Mouse (Mus musculus) fibroblast of lung, adult 2 months (primary cell): Measurements from ENCODE around the gene Fahd2a.

Source experiments
- DNase-seq: peaks from one replicate; pipeline ENCODE4 v3.0.0-alpha.2; 2011; ENCODE audit warnings: low read depth

The Fahd2a gene

DNA sequence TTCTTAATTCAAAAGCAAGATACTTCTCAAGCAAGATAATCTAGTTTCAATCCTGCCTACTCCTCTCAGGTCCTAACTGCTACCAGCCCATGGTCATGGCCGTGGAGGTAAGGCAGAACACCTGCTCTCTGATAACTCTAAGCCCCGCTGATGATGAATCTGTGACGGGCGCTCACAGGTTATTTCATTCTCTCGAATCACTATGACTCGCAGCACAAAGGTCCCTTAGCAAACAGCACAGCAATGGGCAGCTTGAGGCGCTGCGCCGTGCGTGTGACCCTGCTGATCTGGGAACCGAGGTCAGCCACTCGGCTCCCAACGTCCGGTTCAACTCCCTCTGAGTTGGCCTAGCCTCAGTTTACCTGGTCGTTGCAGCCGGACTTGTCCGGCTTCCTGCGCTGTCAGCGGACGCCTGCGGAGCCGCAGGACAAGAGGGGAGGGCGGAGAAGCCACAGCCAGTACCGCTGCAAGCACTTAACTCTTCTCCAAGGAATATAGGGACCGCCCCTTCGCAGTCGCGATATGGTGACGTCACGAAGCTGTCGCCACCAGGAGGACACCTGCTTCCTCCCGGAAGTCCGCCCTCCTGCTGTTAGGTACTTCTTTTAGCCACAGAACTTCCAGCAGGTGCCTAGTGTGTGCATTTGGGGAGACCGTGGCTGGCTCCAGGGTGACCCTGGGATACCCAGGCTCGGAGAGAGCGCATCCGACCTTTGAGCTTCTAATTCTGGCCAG lies at the start of gene Fahd2a:
TSS of gene Fahd2a (minus strand) at position 511 of the 735 bp plus-strand sequence.
- DNase-seq, result peak; percentile 58

DNA sequence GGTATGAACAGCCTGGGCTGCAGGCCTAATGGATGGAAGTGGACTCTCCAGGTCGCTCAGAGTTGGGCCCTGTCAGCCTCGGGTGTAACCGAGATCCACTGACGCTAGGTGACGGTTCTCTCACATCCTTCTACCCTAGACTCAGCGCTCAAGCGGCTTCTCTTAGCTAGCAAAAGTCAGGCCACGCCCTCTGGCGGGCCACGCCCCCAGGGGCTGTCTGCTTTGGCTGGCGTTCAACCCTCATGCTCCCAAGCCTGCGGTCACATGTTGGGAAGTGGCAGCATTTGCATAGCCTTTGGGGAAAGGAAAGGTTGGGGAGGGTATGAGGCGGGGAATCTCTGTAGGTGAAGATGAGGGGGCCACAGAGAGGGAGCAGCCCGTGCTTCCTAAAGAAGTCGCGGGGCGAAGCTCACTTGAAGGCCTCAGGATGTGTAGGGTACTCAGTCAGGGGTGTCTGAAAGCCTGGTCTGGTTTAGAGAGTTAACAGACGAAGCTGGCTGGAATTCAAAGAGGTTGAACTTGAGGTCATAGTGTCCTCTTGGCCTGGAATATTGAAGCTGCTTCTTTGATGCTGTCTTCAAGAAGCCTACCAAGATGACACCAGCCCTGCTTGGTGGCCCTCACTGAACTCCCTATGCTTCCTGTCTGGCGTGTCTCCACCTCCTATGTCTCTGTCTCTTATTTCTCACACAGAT lies 40.3 kb upstream of the Fahd2a start:
- DNase-seq, result no peak

DNA sequence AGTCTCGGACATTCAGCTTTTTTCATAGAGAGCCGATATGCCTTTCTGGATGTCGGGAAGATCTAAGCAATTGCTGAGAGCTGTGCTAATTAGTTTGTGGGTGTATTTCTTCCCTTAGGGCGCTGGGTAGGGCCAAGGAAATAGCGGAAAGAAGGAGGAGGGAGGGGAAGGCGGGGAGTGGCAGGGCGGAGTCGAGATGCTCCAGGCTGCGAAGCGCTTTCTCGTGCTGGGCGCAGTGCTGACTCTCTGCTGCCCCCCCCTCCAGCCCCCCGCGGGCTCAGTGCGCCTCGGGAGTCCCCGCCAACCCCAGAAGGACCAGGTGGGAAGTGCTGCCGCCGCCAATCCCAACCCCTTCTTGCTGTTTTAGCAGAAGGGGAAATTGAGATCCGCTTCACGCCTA lies 38.6 kb upstream of the Fahd2a start:
- DNase-seq, result no peak

DNA sequence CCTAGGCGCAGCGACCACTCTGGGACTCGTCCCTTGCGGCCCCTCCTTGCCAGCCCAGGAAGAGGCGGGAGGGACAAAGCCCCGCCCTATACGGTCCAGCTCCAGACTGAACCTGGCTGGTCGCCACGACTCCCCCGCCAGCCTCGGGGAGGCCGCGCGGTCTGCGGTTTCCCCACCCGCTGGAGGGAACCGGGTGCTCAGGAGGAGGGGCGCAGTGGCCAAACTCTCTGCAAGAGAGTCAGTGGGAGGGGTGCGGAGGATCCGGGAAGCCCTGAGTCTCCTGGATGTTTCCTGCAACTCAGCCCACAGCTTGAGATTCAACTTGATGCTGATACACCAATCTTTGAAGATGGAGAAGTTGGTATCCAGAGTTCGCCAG lies 38.2 kb upstream of the Fahd2a start:
- peak; percentile 29 for DNase-seq

DNA sequence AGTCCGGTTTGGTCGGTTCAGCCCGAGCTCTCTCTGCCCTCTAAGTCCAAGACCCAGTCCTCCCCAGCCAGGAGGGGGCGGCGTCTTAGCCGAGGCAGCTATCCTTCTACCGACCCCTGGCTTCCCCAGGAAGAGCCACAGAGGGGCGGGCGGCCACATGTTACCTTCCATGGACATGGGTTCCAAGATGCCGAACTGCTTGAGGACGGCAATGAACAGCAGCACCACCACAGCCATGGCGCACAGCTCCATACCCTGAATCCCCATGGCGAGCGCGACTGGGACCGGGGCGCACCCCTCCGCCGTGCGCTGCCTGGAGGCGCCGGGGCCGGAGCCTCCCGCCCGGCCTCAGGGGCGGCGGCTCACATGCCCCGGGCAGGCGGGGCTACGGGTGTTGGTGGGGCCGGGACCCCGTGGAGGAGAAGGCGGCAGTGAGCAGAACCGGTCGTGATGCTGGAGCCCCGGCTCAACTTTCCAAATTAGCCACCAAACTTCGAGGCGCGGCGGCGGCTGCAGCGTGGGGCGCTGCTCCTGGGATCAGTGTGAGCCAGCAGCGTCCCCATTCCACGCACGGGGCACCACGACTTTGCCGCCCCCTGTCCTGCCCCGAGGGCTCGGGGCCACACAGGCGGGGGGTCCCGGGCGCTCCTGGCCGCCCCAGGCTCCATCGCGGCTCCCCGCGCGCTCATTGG lies 37.6 kb upstream of the Fahd2a start:
- no peak for DNase-seq

DNA sequence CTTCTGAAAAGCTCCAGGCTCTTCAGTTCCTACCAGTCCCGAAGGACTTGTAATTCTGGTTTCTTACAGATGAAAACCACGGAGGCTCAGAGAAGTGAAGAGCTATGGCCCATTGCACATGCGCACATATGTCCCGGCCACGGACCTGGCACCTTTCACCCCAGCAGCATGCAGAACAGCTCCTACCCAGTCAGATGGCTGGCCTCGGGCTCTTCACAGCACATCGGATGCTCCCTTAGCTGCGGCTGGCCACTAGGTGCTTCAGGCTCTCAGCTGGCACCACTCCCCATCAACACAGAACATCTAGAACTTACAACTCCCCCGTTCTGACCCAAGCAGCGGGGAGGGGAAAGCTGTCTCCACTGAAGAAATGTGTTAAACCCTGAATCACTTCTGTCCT lies 35.4 kb upstream of the Fahd2a start:
- DNase-seq, result no peak

DNA sequence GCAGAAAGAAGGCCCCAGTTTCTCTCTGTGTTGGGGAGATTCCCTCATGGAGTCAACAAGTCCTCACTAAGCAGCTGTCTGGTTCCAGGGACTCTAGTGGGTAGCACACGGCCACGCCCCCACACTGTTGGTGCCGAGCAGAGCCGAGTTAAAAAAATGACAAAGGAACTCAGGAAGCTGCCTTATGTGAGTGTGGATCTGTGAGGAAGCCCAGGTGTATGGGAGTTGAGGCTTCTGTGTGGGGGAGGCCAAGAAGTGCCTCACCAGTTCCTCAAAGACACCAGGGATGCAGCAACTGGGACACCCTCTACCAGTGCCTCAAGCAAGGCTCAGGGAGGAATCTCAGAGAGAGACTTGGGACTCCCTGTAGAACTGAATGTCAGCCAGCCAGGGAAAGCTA lies 34.8 kb upstream of the Fahd2a start:
- no peak for DNase-seq

DNA sequence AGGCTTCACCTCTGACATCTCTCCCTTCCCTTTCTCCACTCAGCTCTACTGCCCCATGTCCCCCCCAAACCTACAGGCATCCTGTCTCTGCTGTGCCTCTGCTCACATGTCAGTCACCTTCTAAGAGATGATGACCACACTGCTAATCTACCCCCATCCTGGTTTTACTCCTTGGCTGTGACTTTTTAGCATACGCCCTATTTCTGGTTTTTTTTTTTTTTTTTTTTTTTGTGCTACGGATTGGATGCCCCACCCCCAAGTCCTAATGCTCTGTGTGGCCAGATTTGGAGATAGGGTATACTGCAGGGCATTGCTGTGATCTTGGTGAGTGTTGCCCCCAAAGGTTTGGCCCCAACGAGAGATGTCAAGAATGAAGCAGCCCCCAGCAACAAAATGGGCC lies 27.9 kb upstream of the Fahd2a start:
- no peak for DNase-seq

DNA sequence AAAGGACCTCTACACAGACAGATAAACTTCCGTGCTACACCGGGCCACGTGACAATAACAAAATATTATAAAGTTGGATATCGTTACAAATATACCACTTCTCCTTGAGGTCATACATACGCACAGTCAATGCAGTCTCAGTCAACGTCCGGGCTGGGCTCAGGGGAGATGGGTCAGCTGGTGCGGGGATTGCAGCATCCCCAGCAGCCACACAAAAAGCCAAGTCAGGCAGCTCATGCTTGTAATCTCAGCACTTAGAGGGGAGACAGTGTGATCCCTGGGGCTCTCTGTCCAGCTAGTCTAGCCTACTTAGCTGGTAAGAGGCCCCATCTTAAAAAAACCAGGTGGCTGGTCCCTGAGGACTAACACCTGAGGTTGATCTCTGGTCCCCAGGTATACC lies 26.9 kb upstream of the Fahd2a start:
- no peak for DNase-seq

DNA sequence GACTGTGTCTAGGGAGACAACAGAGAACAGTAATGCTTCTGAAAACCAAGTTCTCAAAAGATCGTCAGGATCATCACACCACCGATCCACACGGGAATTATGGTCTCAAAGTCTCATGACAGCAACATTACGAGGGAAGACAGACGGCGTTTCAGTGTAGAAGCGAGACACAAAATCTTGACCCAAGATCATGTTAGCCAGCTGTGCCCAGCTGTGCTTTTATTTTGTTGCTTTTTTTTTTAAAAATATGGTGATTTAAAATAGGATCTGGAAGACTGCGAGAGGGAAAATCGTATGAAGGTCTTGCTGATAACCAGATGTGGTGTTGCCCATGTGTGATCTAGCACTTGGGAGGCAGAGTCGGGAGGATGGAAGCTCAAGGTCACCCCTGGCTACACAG lies 26.3 kb upstream of the Fahd2a start:
- no peak for DNase-seq

DNA sequence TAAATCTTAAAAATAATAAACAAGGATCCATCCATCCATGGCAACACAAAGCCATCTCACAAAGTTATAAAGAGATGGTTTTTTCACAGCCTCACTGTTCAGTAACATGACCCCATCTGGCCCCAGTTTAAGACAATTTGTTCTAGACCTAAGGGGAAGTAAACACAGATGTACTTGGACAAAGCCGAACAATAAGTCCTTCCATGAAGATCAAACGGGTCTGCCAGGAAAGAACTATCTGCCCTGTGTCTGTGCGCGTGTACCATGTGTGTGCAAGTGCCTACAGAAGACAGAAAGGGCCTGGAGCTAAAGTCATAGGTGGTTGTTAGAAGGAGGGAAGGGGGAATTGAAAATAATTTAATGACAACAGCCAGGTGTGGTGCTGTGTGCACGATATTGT lies 25.8 kb upstream of the Fahd2a start:
- no peak for DNase-seq

DNA sequence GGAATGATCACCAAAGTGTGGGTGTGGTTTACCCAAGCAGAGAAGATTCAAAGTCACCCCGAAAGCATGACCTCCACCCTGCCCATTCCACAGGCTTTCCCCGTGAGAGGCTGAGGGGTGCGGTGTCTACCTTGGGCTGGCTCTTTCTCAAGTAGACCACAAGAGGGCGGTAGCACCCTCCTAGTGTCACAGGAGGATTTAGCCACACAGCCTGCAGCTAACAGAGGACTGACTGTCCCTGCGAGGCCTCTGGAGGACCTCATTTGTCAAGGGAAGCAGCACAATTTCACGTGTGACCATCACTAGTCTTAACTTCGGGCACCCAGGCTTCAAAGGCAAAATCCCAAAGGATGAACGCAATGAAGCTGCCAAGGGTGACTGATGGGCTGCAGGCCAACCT lies 17.9 kb upstream of the Fahd2a start:
- DNase-seq, result no peak

DNA sequence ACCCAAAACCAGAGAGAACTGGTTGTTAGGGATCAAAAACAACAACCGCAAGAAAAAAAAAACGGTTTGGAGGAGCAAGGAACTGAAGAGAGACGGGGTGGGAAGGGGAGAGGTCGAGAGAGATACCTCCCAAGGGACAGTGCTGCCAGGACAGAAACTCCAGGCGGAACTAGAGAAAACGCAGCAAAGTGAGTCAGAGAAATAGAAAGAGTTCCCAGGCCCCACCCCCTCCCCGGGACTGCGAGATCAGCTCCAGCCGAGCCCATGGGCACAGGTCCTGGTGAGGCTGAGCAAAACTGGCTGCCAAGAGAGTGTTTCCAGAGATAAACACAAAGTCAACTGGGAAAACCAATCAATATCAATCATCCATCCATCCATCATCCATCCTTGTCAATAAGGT lies 17.0 kb upstream of the Fahd2a start:
- DNase-seq, result no peak

DNA sequence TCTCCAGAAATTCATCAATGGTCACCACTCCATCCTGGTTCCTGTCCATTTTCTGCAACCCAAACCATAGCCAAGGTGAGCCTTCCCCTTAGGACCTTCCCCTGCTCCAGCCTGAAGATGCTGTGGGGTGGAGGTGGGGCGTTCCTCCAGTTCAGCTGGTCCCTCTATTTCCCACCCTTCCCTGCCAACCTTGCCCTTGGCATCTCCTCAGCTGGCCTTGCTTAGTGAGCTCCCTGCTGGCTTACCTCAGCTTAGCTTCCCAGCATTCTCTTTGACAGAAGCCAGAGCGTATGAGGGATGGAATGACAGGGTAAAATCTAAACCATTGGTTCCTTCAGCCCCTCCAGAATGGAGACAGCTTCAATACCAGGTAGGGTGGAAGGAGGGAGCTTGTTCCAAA lies 15.0 kb upstream of the Fahd2a start:
- no peak for DNase-seq

DNA sequence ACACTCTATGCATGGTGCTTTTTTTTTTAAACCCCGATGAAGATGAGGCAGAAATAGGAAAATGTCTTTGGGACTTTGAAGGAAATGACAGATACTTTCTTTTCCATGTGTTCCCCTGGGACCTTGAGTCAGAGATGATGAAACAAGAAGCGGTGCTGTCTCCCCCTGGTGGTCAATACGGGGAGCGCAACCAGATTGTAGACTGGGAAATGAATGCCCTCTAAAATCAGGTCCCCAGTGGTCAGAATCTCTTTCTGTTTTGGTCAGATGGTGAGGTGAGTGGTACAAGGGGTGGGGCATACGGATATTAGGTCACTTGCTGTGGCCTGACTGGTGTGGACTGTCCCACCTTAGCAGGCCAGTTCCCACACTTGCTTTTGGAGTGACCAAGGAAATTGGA lies 9.4 kb upstream of the Fahd2a start:
- DNase-seq, result peak; percentile 29

DNA sequence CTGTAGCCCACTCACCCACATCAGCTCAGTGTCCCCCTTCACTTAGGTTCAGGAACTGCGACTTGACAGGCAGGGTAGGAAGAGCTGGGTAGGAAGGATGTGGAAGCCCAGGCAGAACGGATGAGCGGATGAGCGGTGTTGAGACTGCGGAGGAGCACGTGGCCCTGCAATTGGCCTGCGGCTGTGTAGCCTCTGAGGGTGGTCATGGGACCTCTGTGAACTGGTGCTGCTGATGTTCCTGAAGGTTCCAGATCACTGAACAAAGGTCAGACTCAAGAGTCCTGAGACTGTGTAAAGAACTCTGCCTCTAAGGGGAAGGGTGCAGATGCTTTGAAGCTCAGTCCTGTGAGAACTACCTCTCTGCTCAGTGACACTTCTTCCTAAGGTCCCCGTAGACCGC lies 8.8 kb upstream of the Fahd2a start:
- DNase-seq, result no peak

DNA sequence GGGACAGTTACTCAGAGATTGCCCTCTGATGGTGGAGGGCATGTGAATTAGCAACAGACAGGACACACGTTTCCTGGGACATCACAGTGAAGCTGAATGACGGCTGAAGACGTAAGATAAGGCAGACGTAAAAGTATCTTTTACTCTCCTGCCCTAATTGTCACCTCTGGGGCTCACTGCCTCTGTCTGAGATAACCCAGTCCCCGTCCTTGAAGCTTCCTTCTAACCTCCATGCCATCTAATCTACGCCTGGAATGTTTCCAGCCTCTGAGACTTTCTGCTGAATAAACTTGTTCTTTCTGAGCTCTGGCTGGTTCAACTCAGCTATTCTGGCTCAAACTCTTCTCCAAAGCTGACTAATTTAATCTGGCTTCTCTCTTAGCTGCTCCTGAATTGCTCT lies 7.4 kb upstream of the Fahd2a start:
- DNase-seq, result no peak

DNA sequence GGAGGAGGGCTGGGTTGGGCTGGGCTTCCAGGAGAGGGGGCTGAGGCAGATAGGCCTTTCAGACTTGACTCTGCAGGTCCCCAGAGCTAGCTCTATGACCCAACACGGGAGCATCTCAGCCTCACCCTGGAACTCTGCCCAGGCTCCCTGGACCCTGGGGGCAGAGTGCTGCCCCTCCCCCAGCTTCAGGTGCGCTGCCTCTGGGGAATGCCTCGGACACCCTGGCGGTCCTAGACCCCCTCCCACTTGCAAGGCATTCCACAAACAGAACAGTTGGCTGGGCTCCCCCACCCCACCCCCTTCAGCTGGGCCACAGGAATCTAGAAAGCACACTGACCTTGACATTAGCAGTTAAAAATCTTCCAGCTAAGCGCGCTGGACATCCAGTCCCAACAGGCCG lies 5.3 kb upstream of the Fahd2a start:
- no peak for DNase-seq

DNA sequence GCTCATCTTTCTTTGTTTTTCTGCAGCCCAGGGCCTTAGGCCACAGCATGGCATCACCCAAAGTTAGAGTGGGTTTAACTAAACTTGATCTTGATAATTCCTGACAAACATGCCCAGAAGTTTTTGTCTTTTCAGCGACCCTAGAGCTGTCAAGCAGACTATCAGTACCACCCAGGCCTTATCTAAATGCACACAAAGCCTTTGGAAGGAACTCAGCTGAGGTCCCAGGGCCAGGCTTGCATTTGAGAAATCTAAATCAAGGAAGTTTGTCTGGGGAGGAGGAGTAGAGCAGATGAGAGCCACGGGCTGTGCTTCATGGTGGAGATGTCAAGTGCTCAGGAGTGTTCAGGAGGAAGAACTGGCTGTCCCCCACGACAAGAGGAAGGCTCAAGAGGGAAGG lies 2.5 kb upstream of the Fahd2a start:
- DNase-seq, result no peak

DNA sequence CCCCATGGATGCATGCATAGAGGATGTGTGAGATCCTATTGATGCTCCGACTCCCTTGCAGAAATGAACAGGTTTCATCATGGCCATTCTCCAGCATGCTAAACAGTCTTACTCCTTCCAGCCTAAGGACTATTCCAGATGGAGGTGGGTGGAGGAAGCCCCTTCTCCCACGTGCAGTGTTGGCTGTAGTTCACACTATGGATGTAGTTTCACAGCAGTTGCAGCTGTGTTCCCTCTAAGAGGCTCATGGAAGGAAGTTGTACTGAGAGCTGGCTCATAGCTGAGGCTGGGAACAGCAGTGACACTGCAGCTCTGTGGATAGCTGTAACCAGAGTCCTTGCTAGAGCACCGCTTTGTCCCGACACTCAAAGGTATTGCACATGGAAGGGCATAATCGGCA lies 6.7 kb downstream of the Fahd2a start:
- no peak for DNase-seq

DNA sequence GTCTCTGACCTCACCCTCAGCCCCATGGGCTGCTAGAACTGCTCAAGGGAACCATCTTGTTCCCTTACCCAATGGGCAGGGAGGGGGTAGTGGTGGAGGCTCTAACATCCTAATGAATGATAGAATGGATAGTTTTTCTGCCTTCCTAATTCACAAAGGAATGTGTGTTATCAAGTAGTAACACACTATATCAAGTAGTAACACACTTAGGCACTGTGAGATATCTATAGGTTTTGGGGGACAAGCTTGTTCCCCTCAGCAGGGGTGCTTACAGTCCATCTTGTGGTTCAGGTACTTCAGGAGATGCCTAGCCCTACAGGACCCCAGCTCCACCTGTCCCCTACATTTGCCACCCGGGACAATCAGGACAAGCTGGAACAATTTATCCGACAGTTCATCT lies 8.8 kb downstream of the Fahd2a start:
- DNase-seq, result no peak

DNA sequence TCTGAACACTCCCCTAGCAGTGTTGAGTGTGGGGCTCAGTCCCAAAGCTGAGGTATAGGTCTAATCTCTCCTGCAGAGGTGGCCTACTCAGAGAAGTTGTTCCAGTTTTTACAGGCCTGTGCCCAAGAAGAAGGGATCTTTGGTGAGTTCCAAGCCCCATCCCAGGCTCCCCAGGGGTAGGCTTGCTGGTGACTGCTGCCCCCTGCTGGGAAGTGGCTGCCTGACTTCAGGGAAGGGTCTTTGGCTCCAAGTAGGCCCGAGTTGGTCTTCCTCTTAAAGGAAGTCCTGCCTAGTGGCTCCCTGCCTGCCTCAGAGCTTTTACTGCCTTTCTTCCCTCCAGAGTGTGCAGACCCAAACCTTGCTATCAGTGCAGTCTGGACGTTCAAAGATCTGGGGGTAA lies 9.2 kb downstream of the Fahd2a start:
- DNase-seq, result no peak

DNA sequence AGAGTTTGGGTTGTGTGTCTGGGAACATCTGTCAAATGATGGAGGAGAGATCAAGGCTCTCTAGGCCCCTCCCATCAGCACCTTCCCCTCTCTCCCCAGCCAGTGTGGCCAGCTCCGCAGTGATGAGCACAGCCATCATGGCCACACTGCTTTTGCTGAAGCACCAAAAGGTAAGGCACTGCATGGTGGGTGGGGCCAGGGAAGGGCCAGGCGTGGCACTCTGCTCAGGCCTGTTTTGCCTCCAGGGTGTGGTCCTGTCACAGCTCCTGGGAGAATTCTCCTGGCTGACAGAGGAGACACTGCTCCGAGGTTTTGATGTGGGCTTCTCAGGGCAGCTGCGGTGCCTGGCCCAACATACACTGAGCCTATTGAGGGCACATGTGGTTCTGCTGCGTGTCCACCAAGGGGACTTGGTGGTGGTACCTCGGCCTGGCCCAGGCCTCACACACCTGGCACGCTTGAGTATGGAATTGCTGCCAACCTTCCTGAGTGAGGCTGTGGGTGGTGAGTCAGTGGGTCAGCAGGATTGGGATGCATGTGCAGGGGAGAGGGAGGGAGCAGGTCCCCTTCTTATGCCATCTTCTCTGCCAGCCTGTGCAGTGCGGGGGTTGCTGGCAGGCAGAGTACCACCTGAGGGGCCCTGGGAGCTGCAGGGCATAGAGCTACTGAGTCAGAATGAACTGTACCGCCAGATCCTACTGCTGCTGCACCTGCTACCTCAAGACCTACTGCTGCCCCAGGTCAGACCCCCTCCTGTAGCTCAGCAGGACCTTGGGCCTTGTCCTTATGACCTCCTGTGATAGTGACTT lies 10.7 kb downstream of the Fahd2a start:
- DNase-seq, result no peak
